Mouse (Mus musculus): ENCODE data around the gene Trir. TPM values are rescaled to one million over a fixed set of nuclear protein-coding genes. Genes with fewer than 3 reads are reported as not detected.

Trir gene
- total RNA-seq, 2 experiments from 2014 or later = 82.7 to 88.7 TPM

DNA sequence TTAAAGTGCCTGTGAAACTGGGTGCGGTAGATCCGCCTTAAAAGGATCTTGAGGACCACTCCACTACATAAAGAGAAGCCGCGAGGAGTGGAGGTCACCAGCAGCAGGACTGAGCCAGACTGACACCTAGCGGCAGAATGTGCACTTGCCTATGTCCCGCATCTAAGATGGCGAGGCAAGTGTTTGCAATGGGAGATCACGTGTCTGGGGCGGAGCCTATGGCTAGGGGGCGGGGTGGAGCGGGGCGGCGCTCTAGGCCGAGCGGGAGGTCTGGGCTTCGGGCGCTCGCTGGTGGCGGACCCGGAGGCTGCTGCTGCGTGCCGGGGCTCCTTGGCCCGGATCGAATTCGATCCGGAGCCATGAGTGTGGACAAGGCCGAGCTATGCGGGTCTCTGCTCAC is 36.3 kb upstream of the Trir start, which contains the start of gene Hook2:
Gene Hook2 (plus strand): TSS at position 255 of the 400 bp plus-strand sequence.
- peak; percentile 93 for DNase-seq (ENCODE audit: low spot score)
- intact Hi-C loops (cut with DNase I) = loop anchor here (1.0 to 5.0 kb wide), 2 partner anchors 15 to 78 kb away; no protein-coding TSS in a partner anchor

DNA sequence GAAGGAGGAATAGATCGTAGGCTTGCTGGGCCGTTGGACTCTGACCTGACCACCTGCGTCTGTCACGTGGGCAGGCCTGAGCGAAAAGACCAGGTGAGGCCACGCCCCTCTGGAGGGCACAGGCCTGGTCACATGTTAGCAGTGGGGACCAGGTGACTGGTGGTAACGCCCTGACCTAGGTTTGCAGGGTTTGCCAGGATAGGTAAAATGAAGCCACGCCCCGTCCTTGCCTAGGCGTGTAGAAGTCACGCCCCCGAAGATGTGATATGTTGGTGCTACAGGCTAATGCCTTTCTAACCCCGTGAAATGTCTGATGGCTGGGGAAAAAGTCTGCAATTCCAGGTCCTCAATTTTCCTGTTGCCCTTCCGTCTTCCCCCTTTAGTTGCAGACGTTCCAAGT is 35.8 kb upstream of the Trir start:
- no peak for DNase-seq (ENCODE audit: low spot score)
- intact Hi-C loops (cut with DNase I) = loop anchor here (1.0 to 5.0 kb wide), 2 partner anchors 16 to 79 kb away; no protein-coding TSS in a partner anchor

DNA sequence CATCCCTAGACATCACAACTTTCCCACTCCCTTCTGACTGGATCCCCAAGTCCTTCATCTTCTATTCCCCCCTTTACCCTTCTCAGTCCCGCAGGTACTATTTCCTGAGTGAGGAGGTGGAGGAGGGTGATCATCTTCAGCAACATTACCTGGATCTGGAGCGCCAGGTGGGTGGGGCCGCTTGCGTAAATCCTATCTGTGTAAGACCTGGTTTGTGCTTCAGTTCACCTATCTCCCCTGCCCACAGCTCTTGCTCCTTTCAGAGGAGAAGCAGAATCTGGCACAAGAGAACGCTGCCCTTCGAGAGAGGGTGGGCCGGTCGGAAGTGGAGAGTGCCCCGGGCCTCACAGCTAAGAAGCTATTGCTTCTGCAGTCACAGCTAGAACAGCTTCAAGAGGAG is 32.2 kb upstream of the Trir start:
- no peak for DNase-seq (ENCODE audit: low spot score)
- intact Hi-C loops (cut with DNase I) = loop anchor here (5.0 kb wide), 1 partner anchor 82 kb away; no protein-coding TSS in a partner anchor

DNA sequence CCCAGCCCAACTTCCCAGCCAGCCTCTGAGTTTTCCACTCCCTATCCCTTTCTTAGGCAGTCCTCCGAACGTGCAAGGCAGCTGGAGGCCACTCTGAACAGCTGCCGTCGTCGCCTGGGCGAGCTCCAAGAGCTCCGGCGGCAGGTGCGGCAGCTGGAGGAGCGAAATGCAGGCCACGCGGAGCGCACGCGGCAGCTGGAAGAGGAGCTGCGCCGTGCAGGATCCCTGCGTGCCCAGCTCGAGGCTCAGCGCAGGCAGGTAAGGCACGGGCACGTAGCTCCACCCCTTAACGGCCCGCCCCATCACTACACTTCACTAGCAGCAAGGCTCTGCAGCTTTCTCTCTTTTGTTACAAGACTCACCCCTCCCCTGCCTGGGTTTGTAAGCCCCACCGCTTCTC is 30.9 kb upstream of the Trir start:
- intact Hi-C loops (cut with DNase I) = loop anchor here (2.0 to 5.0 kb wide), 2 partner anchors 33 to 67 kb away; no protein-coding TSS in a partner anchor
- DNase-seq (ENCODE audit: low spot score) = no peak

DNA sequence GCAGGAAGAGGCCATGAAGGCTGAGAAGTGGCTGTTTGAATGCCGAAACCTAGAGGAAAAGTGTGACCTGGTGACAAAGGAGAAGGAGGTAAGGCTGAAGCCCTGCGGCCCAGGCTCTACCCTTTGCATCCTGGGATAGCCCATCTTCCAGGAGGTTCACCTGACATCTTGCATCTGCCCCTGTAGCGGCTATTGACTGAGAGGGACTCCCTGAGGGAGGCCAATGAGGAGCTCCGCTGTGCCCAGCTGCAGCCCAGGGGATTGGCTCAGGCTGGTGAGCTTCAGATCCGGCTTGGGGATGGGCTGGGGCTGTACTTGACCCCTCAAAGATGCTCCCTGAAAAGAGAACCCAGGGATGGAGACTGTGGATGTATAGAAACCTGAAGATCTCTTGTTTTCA is 29.6 kb upstream of the Trir start:
- intact Hi-C loops (cut with DNase I) = loop anchor here (2.0 to 5.0 kb wide), 2 partner anchors 35 to 68 kb away; no protein-coding TSS in a partner anchor
- DNase-seq (ENCODE audit: low spot score) = no peak

DNA sequence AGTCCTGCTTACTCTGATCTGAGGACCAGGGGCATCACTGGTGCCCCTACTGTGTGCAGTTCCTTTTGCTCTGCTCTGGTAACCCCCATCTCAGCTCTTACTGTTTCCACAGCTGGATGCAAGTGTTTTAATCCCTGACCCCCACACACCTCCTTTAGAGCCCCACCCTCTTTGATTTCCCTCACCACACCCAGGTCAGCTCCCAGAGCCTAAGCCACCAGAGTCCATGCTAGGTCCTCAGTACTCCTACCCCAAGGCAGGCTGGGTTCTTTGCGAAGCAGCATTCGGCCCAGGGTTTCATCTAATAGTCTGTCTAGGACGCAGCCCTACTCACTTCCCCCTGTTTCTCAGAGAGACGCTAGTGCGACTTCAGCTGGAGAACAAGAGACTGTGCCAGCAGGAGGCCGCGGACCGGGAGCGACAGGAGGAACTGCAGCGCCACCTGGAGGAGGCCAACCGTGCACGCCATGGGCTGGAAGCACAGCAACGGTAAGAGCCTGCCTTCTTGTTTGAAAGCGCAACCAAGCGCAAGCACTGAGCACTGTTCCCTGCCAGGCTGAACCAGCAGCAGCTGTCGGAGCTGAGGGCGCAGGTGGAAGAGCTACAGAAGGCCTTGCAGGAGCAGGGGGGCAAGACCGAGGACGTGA is 28.9 kb upstream of the Trir start:
- peak; percentile 69 for DNase-seq (ENCODE audit: low spot score)
- intact Hi-C loops (cut with DNase I) = loop anchor here (2.0 to 5.0 kb wide), 2 partner anchors 35 to 69 kb away; no protein-coding TSS in a partner anchor

DNA sequence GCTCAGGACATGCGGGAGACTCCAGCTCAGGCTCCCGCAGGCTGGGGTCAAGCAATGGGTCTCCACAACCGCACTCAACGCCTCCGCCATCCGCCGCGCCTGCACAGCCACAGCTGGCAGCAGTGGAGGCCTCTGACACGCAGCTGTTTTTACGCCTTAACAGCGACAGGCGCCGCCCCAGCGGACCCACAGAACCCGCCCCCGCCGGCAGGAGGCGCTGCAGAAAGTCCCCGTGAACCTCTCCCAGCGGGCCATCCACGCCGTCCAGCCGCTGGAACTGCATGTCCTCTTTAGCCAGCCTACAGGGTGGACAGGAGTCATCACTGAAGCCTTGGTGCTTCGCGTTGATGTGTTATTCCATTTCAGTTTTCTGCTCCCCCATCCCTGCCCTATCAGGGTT is 18.9 kb upstream of the Trir start:
- intact Hi-C loops (cut with DNase I) = no loop called here
- DNase-seq (ENCODE audit: low spot score) = no peak

DNA sequence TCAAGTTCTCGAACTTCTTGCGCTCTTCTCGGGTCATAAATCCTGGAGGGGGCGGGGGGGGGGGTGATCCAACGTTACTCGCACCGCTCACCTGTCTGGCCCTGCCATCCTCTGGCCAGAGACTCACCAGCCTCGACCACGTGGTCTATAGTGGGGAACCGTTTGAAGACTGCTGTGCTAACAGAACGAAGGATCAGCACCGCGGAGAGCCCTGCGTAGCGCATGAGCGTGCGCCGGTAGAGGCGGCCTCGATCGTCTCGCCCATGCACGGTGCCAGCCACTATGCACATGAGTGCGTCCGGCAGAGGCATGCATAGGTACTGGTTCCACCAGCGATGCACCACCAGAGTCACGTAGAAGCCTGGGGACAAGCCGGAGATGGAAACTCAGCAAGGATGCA is 15.4 kb upstream of the Trir start:
- intact Hi-C loops (cut with DNase I) = no loop called here
- DNase-seq (ENCODE audit: low spot score) = no peak

DNA sequence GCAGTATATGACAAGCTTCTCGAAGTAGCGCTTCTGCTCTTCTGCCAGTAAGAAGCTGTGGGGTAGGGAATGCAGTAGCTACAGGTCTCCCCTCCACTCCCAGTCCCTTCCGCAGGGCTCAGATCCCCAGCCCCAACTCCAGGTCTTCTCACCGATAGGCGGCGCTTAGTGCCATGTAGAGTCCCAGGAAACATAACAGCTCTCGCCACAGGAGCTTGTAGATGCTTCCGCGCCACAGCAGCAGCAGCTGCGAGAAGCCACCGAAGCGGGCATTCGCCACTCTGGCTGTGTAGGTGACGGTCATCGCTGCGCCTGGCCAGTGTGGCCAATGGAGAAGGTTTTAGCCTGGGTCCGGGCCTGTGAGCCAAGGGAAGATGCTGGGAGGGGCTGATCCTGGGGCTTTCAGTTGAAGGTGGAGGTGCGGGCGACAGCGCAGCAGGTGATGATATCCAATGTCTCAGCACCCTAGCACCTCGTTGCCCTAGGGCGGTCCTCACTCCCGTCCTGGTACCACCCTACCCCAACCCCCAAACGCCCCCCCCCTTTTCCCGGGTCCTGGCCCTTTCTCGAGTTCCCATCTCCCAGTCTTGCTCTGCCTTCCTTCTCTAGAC is 13.3 kb upstream of the Trir start:
- DNase-seq (ENCODE audit: low spot score) = no peak
- intact Hi-C loops (cut with DNase I) = no loop called here

DNA sequence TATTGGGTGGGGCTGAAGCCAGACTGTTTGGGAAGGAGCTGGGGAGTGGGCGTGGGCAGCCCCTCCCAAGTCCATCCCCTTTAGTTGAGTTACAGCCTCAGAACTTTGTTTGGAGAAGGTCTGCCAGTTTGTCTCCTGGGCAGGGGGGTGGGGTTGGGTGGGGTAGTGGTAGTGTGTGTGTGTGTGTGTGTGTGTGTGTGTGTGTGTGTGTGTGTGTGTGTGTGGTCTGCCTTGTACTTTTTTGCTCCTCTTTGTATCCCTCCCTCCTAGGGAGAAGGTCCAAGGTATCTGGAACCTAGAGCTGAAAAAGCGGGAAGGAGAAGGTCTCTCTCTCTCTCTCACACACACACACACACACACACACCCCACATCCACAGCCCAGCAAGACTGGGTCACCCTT is 12.2 kb upstream of the Trir start, which contains the start of gene Best2:
Gene Best2 (minus strand): TSS at position 101 of the 400 bp plus-strand sequence.
- no peak for DNase-seq (ENCODE audit: low spot score)
- intact Hi-C loops (cut with DNase I) = no loop called here

DNA sequence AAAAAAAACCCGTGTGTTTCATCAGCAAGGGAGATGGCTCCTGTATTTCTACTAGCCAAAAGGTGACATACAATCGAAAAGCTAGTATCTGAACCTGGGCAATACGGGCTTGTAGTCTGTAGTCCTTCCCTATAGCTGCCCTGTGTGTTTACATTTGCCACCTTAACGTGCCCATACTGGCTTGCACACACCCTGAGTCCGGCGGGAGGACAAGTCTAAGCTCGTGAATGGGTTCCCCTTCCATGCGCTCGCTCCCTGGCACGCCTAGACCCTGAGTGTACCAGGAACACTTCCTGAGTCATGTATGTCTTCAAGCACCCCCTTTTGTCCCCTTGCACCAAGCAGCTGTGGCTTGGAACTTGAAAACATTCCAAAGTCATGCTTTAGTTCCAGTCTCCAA is 9.9 kb upstream of the Trir start:
- no peak for DNase-seq (ENCODE audit: low spot score)
- intact Hi-C loops (cut with DNase I) = no loop called here

DNA sequence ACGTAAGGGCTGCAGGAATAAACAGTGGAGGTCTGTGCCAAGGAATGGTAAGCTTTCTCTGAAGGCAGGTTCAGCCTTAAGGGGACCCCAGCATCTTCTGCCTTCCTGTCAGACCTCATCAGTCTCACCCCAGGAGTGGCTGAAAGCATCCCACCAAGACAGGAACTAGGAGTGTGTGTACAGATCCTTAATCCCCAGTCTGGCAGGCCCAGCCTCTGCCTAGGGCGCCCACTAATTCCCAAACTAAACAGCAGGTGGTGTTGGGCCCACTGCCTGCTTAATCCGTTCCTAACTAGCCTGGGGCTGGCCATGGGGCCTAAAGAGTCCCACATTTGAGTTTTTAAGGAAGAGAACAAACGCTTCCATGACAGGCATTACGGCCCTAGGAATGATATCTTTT is 9.4 kb upstream of the Trir start:
- intact Hi-C loops (cut with DNase I) = no loop called here
- DNase-seq (ENCODE audit: low spot score) = no peak

DNA sequence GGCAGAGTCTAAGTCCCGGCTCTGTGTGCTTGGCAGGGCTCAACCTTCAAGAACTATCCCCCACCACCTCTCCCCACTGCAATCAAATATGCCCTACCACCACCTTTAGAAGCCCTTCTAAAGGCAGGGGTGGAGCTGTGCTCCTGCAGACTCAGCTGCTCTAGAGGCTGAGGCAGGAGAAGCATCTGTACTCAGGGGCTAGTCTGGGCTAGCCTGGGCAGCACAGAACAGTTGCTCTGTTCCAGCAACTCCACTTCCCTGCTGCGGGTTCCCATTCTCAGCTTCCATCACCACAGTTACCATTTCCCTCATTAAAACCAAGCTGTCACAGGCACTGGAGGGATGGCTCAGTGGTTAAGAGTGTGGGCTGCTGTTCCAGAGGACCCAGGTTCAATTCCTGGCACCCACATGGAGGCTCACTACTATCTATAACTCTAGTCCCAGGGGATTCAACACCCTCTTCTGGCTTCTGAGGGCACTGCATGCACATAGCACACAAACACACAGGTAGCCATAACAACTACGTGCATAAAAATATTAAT is 5.0 kb upstream of the Trir start:
- intact Hi-C loops (cut with DNase I) = no loop called here
- no peak for DNase-seq (ENCODE audit: low spot score)

DNA sequence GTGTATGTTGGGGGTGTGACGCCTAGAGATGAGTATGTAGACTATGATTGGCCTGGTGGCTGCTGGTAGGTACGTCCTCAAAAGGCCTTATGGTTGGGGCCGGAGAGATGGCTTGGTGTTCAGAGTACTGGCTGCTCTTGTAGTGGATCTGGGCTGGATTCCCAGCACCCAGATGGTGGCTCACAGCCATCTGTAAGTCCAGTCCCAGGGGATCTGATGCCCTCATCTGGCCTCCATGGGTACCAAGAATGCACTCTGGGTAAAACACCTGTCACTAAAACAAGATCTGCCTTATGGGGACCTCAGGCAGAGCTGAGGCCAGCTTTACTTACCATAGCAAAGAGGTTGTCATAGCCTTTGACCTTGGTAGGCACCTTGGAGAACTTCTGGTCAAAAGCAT is 2.8 kb upstream of the Trir start:
- no peak for DNase-seq (ENCODE audit: low spot score)
- intact Hi-C loops (cut with DNase I) = no loop called here

DNA sequence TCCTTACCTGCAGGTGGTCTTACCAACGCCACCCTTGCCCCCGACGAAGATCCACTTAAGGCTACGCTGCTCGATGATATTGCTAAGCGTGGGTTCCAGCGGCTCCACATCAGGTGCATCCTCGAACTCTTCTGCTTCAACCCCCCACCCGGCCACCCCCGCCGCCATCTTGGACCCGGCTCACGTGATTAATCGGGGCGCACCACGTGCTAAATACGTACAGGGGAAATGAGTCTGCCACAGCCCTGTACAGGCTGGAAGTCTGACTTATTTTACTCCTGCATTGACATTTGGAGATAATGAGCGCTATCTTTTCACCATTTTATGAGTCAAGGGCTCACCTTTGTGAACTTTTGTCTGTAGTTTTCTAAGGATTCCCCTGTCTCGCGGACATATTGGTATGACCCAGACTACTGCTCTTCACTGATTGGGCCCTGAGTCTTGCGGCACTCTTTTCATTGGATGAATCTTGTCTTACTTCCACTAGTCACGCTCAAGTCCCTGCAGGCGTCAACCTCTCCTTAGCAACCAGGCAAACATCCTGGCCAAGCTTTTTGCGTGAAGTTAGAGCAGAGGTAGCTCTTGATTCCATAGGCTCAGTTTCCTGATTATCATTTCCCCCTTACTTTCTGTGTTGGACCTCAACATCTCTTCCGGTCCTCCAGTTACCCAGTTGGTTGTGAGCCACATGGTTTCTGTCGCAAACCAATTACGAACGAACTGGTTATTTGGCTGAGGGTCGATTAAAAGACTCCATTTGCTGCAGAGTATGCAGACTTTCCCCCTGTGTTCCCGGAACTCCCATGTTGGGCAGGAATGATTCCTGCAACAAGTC is 1.3 kb upstream of the Trir start, which contains the start of gene Asna1:
Gene Asna1 (minus strand): TSS at position 184 of the 835 bp plus-strand sequence.
- intact Hi-C loops (cut with DNase I) = no loop called here

DNA sequence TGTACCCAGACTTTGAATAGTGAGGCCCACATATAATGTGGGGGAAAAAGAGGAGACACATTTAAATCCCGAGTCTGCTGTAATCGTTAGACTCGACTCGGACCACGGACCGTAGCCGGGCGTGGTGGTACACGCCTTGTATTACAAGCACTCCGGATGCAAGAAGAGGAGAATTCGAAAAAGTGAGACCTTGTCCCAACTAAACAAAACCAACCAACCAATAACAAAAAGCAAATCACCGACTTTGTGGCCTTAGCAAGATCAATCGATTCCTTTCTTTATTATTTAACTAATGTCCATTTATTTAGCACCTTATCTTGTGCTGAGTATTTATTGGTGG is 863 bp downstream of the Trir start:
- DNase-seq (ENCODE audit: low spot score) = no peak
- intact Hi-C loops (cut with DNase I) = no loop called here

More for the DNA sequence above, 1.3 kb upstream of the Trir start, which contains the start of gene Asna1:
- peak; percentile 65 for DNase-seq (ENCODE audit: low spot score)

DNA sequence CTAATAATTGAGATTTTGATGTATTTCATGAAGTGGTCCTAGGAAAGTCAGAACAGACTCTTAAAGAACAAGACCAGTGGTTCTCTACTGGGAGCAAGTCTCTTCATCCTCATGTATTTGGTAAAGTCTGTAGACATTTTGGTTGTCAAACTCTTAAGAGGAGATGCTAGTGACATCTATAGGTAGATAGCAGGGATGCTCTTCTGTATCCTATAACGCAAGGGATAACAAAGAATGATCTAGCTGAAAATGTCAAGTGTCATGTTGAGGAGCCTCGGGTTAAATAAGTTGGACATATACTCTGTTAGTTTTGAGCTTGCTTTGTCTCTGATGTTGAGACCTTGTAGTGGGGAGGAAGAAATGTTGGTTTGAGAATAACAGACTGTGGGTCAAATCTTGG is 1.3 kb downstream of the Trir start:
- DNase-seq (ENCODE audit: low spot score) = no peak
- intact Hi-C loops (cut with DNase I) = no loop called here

DNA sequence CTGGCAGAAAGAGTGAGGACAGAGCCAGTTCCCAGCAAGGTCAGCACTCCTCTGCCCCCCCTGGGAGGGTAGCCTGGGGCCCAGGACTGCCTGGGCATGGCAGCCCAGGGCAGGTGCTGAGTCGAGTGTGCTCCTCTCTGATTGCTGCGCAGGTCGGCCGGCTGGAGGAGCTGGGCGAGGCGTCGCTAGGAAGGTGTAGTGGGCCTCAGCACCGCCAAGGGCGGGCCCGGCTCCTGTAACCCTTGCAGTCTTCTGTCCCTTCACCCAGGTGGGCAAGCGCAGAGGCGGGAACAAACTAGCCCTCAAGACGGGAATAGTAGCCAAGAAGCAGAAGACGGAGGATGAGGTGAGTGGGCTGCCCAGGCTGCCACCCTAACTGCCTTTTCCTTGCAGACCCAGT is 2.6 kb downstream of the Trir start:
- no peak for DNase-seq (ENCODE audit: low spot score)
- intact Hi-C loops (cut with DNase I) = no loop called here

DNA sequence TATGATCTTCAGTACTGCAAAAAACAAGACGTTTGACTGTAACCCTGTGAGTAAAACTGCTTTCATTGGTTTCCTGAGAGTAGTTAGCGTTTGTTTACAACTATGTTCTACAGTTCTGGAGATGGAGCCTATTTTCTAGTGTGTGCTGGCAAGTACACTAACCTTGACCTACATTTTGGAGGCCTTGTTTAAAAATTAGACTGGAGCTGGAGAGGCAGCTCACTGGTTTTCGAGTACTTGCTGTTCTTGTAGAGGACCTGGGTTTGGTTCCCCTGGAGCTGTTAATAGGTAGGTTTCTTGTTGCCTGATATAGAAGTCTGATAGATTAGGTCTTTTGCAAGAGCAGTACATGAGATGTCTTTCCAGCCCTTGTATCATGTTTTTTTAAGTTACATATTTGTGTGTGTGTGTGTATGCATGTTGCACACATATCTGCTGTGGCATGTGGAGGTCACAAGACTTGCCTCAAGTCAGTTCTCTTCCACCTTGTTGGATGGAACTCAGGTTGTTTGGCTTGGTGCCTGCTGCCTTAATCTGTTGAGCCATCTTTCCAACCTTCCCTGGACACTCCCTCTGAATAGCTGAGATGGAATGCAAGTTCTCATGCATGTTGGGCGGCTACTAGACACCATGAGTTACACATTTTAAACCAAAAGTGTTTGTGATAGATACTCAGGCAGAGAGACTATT is 6.1 kb downstream of the Trir start:
- no peak for DNase-seq (ENCODE audit: low spot score)
- intact Hi-C loops (cut with DNase I) = no loop called here

DNA sequence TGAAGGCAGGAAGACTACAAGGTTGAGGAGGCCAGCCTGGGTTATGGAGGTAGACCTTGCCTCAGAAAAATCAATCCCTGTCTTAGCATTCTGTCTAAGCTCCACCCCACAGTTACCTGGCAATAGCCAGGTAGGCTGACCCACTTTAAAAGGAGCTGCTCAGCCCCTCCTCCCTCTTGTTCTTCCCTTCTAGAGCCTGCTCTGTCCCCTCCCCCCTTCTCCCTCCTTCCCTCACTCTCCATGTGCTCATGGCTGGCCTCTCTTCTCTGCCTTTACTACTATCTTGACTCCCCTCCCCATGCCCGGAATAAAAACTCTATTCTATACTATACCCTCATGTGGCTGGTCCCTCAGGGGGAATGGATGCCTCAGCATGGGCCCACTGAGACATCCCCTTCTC is 7.2 kb downstream of the Trir start:
- no peak for DNase-seq (ENCODE audit: low spot score)
- intact Hi-C loops (cut with DNase I) = no loop called here
